Mouse (Mus musculus): ENCODE measurements around the gene Agfg1. TPM values are rescaled to one million over a fixed set of nuclear protein-coding genes. Genes with fewer than 3 reads are reported as not detected.
A peak's percentile ranks its signal among the peaks of the same experiment; 100 is the strongest.

Gene Agfg1
- polyA plus RNA-seq, 1 experiment from 2014 or later, result 29.3 TPM

GRCm38 (mm10) chr1:82804059-82804458 lies 35.2 kb upstream of the Agfg1 start:
- Histone ChIP-seq H3K9ac (no peak overlapping the region), H3K27ac (replicated peaks) (no peak overlapping the region), H3K9me3 (peaks cover 2% of the 10 kb centered on the region; the same call in 1 of the 2 replicates), H3K4me3 (no peak overlapping the region), H3K36me3 (no peaks in the 10 kb centered on the region), H3K4me1 (peaks cover 23% of the 10 kb centered on the region), H3K4me2 (no peak overlapping the region), H3K27me3 (replicated peaks) (no peaks in the 10 kb centered on the region)
- 71% methylated on average over 1 of the region's 1 CpGs for WGBS
- no peak for ATAC-seq (ENCODE audit: extremely low read depth, insufficient number of reproducible peaks, low FRiP score, low TSS enrichment)

GRCm38 (mm10) chr1:82806391-82806790 lies 32.9 kb upstream of the Agfg1 start:
- Histone ChIP-seq H3K27me3 (replicated peaks) (no peaks in the 10 kb centered on the region), H3K27ac (replicated peaks) (no peak overlapping the region), H3K4me2 (no peak overlapping the region), H3K9ac (no peak overlapping the region), H3K36me3 (no peaks in the 10 kb centered on the region), H3K4me3 (no peak overlapping the region), H3K4me1 (peaks cover 22% of the 10 kb centered on the region), H3K9me3 (peaks cover 2% of the 10 kb centered on the region; the same call in 1 of the 2 replicates)
- WGBS, result 58% methylated on average over 8 of the region's 8 CpGs
- no peak for ATAC-seq (ENCODE audit: extremely low read depth, insufficient number of reproducible peaks, low FRiP score, low TSS enrichment)

DNA sequence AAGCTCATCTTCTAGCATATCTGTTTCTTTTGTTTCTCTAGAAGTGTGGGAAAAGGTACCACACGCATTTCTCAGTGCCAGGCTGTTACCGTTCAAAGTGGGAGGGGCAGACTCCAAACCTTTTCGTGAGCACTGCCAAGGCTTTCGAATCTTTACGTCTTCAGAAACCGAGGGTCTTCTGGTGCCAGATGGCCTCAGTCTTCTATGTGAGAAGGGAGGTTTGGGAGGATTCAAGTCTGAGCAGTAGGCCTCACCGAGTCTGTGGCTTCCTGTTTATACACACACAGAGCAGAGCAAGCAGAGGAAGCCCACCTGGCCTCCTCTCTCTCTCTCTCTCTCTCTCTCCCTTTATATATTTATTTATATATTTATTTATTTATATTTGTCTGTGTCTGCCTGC lies 32.1 kb upstream of the Agfg1 start:
- Histone ChIP-seq H3K9me3 (peaks cover 2% of the 10 kb centered on the region; the same call in 1 of the 2 replicates), H3K27ac (replicated peaks) (no peak overlapping the region), H3K36me3 (no peaks in the 10 kb centered on the region), H3K9ac (no peak overlapping the region), H3K27me3 (replicated peaks) (no peaks in the 10 kb centered on the region), H3K4me1 (peaks cover 17% of the 10 kb centered on the region), H3K4me2 (no peak overlapping the region), H3K4me3 (no peak overlapping the region)
- WGBS, result 74% methylated on average over 7 of the region's 7 CpGs
- no peak for ATAC-seq (ENCODE audit: extremely low read depth, insufficient number of reproducible peaks, low FRiP score, low TSS enrichment)

DNA sequence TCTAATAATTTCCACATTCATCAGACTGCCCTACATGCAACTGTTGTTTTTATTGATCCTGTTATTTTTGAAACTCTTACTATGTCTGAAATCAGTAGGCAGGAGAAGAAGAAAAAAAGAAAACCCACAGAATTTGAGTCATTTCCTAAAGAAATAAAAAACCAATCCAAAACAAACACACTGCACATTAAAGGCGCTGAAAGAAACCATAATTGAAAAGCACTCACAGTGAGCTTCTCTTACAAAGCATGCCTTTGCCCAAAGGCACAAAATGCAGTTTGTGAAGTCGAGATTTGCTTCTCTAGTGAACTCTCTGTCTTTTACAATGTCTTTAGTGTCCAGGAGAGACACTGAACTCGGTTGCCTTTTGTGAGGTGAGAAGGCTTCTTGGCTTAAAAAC lies 30.7 kb upstream of the Agfg1 start:
- Histone ChIP-seq H3K4me1 (peaks cover 17% of the 10 kb centered on the region), H3K4me2 (no peak overlapping the region), H3K36me3 (no peaks in the 10 kb centered on the region), H3K4me3 (no peak overlapping the region), H3K9ac (no peak overlapping the region), H3K27me3 (replicated peaks) (no peaks in the 10 kb centered on the region), H3K27ac (replicated peaks) (peak overlapping the region; percentile 70), H3K9me3 (peaks cover under 1% of the 10 kb centered on the region; the same call in 1 of the 2 replicates)
- no peak for ATAC-seq (ENCODE audit: extremely low read depth, insufficient number of reproducible peaks, low FRiP score, low TSS enrichment)
- WGBS, result 46% methylated on average over 3 of the region's 3 CpGs

DNA sequence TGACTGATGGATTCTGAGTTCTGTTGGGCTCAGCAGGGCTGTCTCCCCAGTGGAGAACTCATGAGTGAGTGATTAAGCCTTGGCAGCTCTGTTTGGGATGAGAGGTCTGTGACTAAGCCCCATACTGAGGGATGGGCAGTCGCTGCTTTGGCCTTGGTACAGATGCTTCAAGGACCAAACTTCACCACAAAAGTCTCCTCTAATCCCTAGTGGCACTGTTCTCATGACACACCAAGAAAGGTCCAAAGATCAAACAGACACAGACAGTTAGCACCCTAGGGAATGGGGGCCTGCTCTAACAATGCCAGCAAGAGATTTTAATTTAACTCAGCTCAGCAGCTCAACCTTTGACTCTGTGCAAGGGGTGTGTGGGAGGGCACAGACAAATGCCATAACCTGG lies 27.5 kb upstream of the Agfg1 start:
- no peaks in the 10 kb centered on the region for H3K9me3 ChIP-seq
- no peak overlapping the region for H3K27ac ChIP-seq (replicated peaks)
- 58% methylated on average over 1 of the region's 1 CpGs for WGBS
- H3K36me3 ChIP-seq, result no peaks in the 10 kb centered on the region
- no peak overlapping the region for H3K9ac ChIP-seq
- H3K4me2 ChIP-seq, result no peak overlapping the region
- no peaks in the 10 kb centered on the region for H3K27me3 ChIP-seq (replicated peaks)
- peaks cover 18% of the 10 kb centered on the region for H3K4me1 ChIP-seq
- H3K4me3 ChIP-seq, result no peak overlapping the region
- ATAC-seq (ENCODE audit: extremely low read depth, insufficient number of reproducible peaks, low FRiP score, low TSS enrichment), result no peak

DNA sequence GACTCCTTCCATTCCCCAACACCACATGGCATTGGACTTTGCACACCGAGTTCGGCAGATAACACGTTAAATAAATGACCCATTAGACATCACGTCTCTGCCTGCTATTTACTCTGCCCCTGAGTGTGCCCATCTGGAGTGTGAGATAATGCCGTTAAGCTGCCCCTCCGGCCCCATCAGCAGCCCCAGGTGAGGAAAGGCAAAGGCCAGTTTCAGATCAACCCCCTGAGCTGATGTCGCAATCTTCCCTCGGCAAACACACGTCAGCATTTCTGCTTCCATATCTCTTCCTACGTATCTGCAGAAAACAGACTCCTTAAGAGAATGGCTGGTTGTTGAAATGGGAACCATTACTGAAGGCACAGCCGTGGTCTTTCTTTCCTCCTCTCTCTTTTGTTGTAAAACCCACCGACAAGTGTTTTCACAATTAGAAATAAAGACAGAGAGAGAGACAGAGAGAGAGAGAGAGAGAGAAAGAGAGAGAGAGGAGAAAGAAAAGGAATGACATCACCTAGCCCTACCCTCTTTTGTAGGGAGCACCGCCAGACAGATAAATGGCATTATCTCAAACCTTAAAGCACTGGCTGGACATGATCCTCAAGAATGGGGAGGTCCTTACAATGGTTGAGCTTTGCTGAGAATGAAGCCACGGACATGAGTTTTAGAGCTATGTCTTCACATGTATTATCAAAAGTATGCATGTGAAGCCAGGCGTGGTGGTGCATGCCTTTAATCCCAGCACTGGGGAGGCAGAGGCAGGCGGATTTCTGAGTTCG lies 23.2 kb upstream of the Agfg1 start:
- H3K36me3 ChIP-seq, result no peaks in the 10 kb centered on the region
- peak overlapping the region; percentile 34 for H3K9ac ChIP-seq
- H3K9me3 ChIP-seq, result no peaks in the 10 kb centered on the region
- no peaks in the 10 kb centered on the region for H3K27me3 ChIP-seq (replicated peaks)
- peaks cover 32% of the 10 kb centered on the region for H3K4me1 ChIP-seq
- H3K27ac ChIP-seq (replicated peaks), result peak overlapping the region; percentile 66
- WGBS, result 23% methylated on average over 17 of the region's 17 CpGs
- peak; percentile 67 for ATAC-seq (ENCODE audit: extremely low read depth, insufficient number of reproducible peaks, low FRiP score, low TSS enrichment)
- H3K4me3 ChIP-seq, result peak overlapping the region; percentile 15
- H3K4me2 ChIP-seq, result peak overlapping the region; percentile 61

GRCm38 (mm10) chr1:82819366-82819765 lies 19.9 kb upstream of the Agfg1 start:
- H3K27ac ChIP-seq (replicated peaks), result peak overlapping the region; percentile 70; the same call in 1 of the 2 replicates
- H3K4me2 ChIP-seq, result no peak overlapping the region
- WGBS, result 43% methylated on average over 10 of the region's 10 CpGs
- H3K4me1 ChIP-seq, result peaks cover 32% of the 10 kb centered on the region
- H3K9ac ChIP-seq, result no peak overlapping the region
- ATAC-seq (ENCODE audit: extremely low read depth, insufficient number of reproducible peaks, low FRiP score, low TSS enrichment), result no peak
- H3K27me3 ChIP-seq (replicated peaks), result no peaks in the 10 kb centered on the region
- no peaks in the 10 kb centered on the region for H3K9me3 ChIP-seq
- no peaks in the 10 kb centered on the region for H3K36me3 ChIP-seq
- no peak overlapping the region for H3K4me3 ChIP-seq

DNA sequence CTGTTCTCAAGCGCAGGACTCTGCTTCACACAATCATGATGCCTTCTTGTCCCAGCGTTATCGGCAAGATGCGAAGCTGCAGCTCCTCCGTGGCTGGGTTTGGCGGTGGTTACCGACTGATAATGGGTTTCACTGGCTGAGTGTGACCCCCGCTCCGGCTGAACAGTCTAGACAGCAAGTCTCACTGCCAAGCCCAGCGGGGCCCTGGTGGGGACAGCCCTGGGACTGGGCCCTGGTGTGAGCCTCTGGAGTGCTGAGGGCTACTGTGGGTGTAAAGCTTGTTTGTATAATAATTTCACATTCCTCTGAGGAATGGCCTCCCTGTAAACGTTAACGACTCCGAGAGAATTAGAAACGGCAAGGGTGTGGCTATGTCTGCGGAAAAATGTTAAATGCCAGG lies 19.1 kb upstream of the Agfg1 start:
- no peaks in the 10 kb centered on the region for H3K27me3 ChIP-seq (replicated peaks)
- H3K4me3 ChIP-seq, result 0 out of 2 replicates have a peak overlapping the region, but pooled peaks have one; percentile 1
- peak overlapping the region; percentile 58; the same call in 1 of the 2 replicates for H3K9ac ChIP-seq
- no peak; the same call in 1 of the 2 replicates for ATAC-seq (ENCODE audit: extremely low read depth, insufficient number of reproducible peaks, low FRiP score, low TSS enrichment)
- H3K36me3 ChIP-seq, result no peaks in the 10 kb centered on the region
- peaks cover 32% of the 10 kb centered on the region for H3K4me1 ChIP-seq
- peak overlapping the region; percentile 70 for H3K27ac ChIP-seq (replicated peaks)
- WGBS, result 26% methylated on average over 15 of the region's 15 CpGs
- H3K4me2 ChIP-seq, result peak overlapping the region; percentile 49
- no peaks in the 10 kb centered on the region for H3K9me3 ChIP-seq

- H3K4me2 ChIP-seq, result peak overlapping the region; percentile 49
- peak overlapping the region; percentile 70 for H3K27ac ChIP-seq (replicated peaks)
- WGBS, result 70% methylated on average over 3 of the region's 3 CpGs
- no peaks in the 10 kb centered on the region for H3K27me3 ChIP-seq (replicated peaks)
- H3K9ac ChIP-seq, result peak overlapping the region; percentile 58; the same call in 1 of the 2 replicates
- no peaks in the 10 kb centered on the region for H3K36me3 ChIP-seq
- no peaks in the 10 kb centered on the region for H3K9me3 ChIP-seq
- H3K4me3 ChIP-seq, result no peak overlapping the region
- ATAC-seq (ENCODE audit: extremely low read depth, insufficient number of reproducible peaks, low FRiP score, low TSS enrichment), result no peak
- peaks cover 28% of the 10 kb centered on the region for H3K4me1 ChIP-seq
Measured at GRCm38 (mm10) chr1:82820626-82821186, 18.6 kb upstream of the Agfg1 start.

GRCm38 (mm10) chr1:82821846-82822245 lies 17.4 kb upstream of the Agfg1 start:
- no peak overlapping the region for H3K9ac ChIP-seq
- no peak overlapping the region for H3K4me2 ChIP-seq
- no peaks in the 10 kb centered on the region for H3K9me3 ChIP-seq
- H3K4me1 ChIP-seq, result peaks cover 22% of the 10 kb centered on the region
- H3K27me3 ChIP-seq (replicated peaks), result no peaks in the 10 kb centered on the region
- no peak overlapping the region for H3K4me3 ChIP-seq
- 83% methylated on average over 3 of the region's 3 CpGs for WGBS
- H3K27ac ChIP-seq (replicated peaks), result no peak overlapping the region
- no peaks in the 10 kb centered on the region for H3K36me3 ChIP-seq
- no peak for ATAC-seq (ENCODE audit: extremely low read depth, insufficient number of reproducible peaks, low FRiP score, low TSS enrichment)

DNA sequence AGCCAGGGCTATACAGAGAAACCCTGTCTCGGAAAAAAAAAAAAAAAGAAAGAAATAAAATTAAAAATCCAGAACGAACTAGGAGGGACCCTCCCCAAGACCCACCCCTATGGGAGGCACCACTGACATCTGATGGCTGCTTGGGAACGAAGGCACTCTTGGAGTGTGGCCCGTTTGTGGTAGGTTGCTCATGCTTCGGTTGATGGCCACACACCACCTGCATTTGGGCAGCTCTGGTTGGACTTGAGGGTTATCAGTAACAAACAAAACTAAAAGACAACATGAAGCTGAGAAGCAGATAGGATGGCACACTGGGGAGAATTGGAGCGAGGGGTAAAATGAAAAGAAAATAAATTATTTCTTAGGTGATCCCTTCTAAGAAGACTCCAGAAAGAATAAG lies 15.1 kb upstream of the Agfg1 start:
- H3K27ac ChIP-seq (replicated peaks), result no peak overlapping the region
- no peaks in the 10 kb centered on the region for H3K27me3 ChIP-seq (replicated peaks)
- H3K4me2 ChIP-seq, result no peak overlapping the region
- no peaks in the 10 kb centered on the region for H3K9me3 ChIP-seq
- peaks cover 18% of the 10 kb centered on the region for H3K4me1 ChIP-seq
- H3K4me3 ChIP-seq, result no peak overlapping the region
- H3K36me3 ChIP-seq, result no peaks in the 10 kb centered on the region
- ATAC-seq (ENCODE audit: extremely low read depth, insufficient number of reproducible peaks, low FRiP score, low TSS enrichment), result no peak
- 77% methylated on average over 6 of the region's 6 CpGs for WGBS
- no peak overlapping the region for H3K9ac ChIP-seq

All from heart, embryonic 13.5 days (tissue).